Mouse (Mus musculus) retina, postnatal 1 day (tissue): ENCODE measurements around the gene Krt42.
"Not testable (repeated sequence)": the region's sequence is repeated elsewhere in the genome, so short reads cannot be mapped to it uniquely, and the experiment has no call there.

Source experiments
- DNase-seq: peaks from one replicate; pipeline ENCODE4 v3.0.0-alpha.2; 2012

Gene Krt42

DNA sequence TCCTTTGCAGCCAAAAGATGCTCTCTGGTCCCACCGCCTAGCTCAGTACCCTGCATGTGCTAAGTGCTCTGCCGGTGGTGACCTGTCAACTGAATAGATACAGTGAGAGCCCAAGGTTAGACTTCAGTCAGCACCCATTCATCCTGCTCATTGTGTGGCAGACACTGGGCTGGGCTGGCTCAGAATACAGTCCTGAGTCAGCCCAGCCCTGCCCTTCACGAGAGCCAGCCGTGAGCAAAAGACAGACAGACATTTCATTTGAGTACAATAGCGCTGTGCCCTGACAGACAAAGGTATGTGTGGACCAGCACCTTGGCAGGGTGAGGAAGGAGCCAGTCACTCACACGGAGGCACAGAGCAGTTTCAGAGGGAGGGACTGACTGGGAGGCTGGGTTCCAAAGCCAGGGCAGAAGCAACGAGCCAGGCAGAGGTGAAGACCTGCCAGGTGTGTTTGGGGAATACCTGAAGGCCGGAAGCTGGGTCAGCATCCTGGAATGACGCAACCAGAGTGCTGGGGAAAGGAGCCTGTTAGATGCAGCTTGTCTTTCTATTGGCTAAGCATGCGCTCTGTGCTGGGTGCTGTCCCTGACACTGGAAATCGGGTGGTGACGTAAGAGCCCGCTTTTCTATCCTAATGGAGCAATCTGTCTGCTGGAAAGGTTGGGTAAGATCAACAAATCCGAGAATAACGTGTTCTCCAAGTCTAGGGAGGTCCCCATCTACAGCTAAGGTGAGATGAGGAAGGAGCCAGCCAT is 8.2 kb upstream of the Krt42 start:
- DNase-seq: no peak

- DNase-seq: no peak
Observed at GRCm38 (mm10) chr11:100275466-100275865, 5.8 kb upstream of the Krt42 start.

- DNase-seq: no peak
Observed at GRCm38 (mm10) chr11:100274719-100275118, 5.0 kb upstream of the Krt42 start.

- no peak for DNase-seq
Observed at GRCm38 (mm10) chr11:100271878-100272277, 2.2 kb upstream of the Krt42 start.

- no peak for DNase-seq
Observed at GRCm38 (mm10) chr11:100262058-100262980, 7.4 kb downstream of the Krt42 start.

GRCm38 (mm10) chr11:100261235-100261605 is 8.5 kb downstream of the Krt42 start:
- no peak for DNase-seq

GRCm38 (mm10) chr11:100260514-100261234 is 9.0 kb downstream of the Krt42 start, which contains the start of gene Krt17:
Krt17 (minus strand) TSS chr11:100261029.
- no peak for DNase-seq

DNA sequence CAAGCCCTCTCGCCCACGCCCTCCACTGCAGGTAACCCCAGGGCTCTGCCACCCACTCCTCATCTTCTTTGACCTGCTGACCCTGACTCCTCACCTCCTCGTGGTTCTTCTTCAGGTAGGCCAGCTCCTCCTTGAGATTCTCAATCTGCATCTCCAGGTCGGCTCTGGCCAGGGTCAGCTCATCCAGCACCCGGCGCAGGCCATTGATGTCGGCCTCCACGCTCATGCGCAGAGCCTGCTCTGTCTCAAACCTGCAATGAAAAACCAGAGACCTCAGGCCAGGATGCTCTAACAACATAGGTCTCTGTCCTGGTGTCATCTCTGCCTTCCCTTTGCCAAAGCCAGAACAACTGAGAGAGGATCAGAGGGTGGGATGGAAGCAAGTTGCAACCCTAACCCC is 10.6 kb downstream of the Krt42 start:
- no peak for DNase-seq

DNA sequence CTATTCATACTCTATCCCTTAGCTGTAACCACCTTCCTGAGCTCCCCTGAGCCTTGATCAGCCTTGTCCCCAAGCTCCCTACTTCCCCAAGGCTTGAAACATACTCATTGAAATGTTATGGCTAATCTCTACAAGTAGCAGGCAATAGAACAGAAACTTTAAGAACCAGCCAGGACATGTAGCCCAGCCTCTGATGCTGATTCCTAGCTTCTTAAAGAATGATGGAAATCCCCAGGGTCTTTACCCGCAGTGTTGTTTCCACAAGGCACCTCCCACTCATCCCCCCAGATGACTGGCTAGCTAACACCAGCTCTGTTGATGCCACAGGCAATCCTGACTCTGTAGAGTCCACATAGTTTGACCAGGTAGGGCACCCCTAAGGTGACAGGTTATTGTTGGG is 11.7 kb downstream of the Krt42 start:
- no peak for DNase-seq

GRCm38 (mm10) chr11:100255514-100255913 is 14.2 kb downstream of the Krt42 start:
- no peak for DNase-seq

GRCm38 (mm10) chr11:100254360-100255090 is 15.1 kb downstream of the Krt42 start:
- no peak for DNase-seq

DNA sequence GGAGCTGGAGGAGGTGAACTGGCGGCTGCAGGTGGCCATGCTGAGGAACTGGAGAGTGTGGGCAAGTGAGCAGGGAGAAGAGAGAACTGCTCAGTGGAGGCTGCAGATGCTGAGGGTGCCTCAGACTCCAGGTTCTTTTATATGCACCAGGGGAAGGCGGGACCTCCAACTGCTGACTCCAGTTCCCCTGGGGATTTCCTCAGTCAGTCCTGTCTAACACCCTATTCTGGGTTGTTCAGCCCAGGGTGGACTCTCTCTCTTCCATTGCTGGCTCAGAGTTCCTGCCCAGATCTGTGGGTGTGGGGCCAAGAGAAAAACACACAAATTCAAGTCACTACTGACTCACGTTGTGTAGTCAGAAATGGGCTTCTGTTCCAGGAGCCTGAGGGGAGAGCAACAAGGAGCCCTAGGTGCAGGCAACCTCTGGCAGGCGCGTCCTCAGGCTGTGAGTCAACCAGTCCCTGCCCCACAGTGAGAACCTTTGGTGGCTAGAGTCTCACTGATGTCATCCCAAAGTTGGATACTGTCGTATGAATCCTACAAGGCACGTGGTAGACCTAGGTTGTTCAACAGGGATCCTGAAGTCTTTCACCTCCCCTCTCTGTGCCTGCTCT is 20.7 kb downstream of the Krt42 start, which contains the start of gene Krt16:
Krt16 (minus strand) TSS at position 51 of the 614 bp plus-strand sequence.
- DNase-seq: no peak

- not testable (repeated sequence) for DNase-seq
Observed at GRCm38 (mm10) chr11:100246471-100246870, 23.2 kb downstream of the Krt42 start.

DNA sequence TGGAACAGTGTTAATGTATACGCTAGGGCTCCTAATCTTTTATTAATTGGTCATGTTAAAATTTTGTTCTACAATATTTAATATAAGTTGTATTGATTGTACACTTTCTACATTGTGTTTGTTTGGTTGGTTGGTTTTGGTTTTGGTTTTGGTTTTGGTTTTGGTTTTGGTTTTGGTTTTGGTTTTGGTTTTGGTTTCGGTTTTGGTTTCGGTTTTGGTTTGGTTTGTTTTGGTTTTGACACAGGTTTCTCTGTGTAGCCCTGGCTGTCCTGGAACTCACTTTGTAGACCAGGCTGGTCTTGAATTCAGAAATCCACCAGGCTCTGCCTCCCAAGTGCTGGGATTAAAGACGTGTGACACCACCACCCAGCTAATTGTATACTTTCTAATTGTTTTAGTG is 29.4 kb downstream of the Krt42 start:
- not testable (repeated sequence) for DNase-seq

- no peak for DNase-seq
Observed at GRCm38 (mm10) chr11:100221741-100222140, 47.9 kb downstream of the Krt42 start.

GRCm38 (mm10) chr11:100219304-100219703 is 50.4 kb downstream of the Krt42 start:
- DNase-seq: no peak
